Mouse (Mus musculus) liver, postnatal 0 days (tissue): ENCODE results near the gene Gfi1.

Source experiments
- CTCF ChIP-seq: sonication (generic); IDR thresholded peaks from 2 replicates; pipeline ENCODE4 v1.5.1; 2016; ENCODE audit warnings: antibody characterized with exemption, low read depth
- EP300 ChIP-seq: IDR thresholded peaks from 2 replicates; pipeline ENCODE4 v1.6.1; 2016; ENCODE audit warnings: antibody characterized with exemption, low read depth, mild to moderate bottlenecking

- no peak for TF ChIP-seq CTCF
- peak; percentile 34; the same call in 1 of the 2 replicates for TF ChIP-seq EP300
Measured at GRCm38 (mm10) chr5:107749229-107749916, 23.5 kb upstream of the Gfi1 start.
